Mouse (Mus musculus) Patski (cell line): ENCODE measurements at regions not wholly inside any gene's neighbourhood (a gene's known extent, or its start where the extent isn't known, plus 50 kb on each side); places are given as distances from the start of the nearest gene placed in this dataset.
"Not testable (repeated sequence)": the region's sequence is repeated elsewhere in the genome, so short reads cannot be mapped to it uniquely, and the experiment has no call there.

Experiments used
- ATAC-seq: fragments of 100-300 bp; one replicate; pipeline ENCODE4 v1.8.0; 2021
- CTCF ChIA-PET: fragments of 350-600 bp; sonication (Branson Sonifier 250); formaldehyde crosslinking; loops from one replicate; lab custom pipeline; 2022; ENCODE audit warnings: inconsistent platforms; lab: Charles Lee
- POLR2A ChIA-PET: fragments of 350-600 bp; sonication (Branson Sonifier 250); formaldehyde crosslinking; loops from one replicate; lab custom pipeline; 2022; ENCODE audit warnings: antibody characterized with exemption, inconsistent platforms; lab: Charles Lee
- DNase-seq: peaks from one replicate; pipeline ENCODE4 v3.0.0-alpha.2; 2011; ENCODE audit warnings: low read depth, low spot score
- H3K27me3 ChIP-seq: fragments of 371-371 bp; one replicate; pipeline ENCODE4 v1.5.1; 2021
- CTCF ChIP-seq: fragments of 100-300 bp; IDR thresholded peaks from one replicate; pipeline ENCODE4 v1.5.1; 2021
- in situ Hi-C: fragments of 300-500 bp; cut with MboI; formaldehyde crosslinking; loops from 3 replicates; pipeline ENCODE4 v1.11.1; 2018; ENCODE audit warnings: low pct_unique_long_range_greater_than_20kb, mixed read lengths

GRCm38 (mm10) chr4:71517921-71518404, 239.8 kb downstream of the Gm11232 start:
- ChIA-PET POLR2A (no interaction called here), CTCF (no interaction called here)
- no peak for DNase-seq
- H3K27me3 ChIP-seq, result no peaks in the 10 kb centered on the region
- in situ Hi-C loops, result no loop called here
- TF ChIP-seq CTCF, result no peak
- ATAC-seq, result no peak

- DNase-seq, result no peak
- CTCF ChIA-PET, result no interaction called here
- in situ Hi-C loops, result no loop called here
- POLR2A ChIA-PET, result no interaction called here
- no peak for ATAC-seq
- no peaks in the 10 kb centered on the region for H3K27me3 ChIP-seq
- no peak for TF ChIP-seq CTCF
Observed at GRCm38 (mm10) chr4:71506911-71507310, 250.9 kb downstream of the Gm11232 start.

- DNase-seq, result no peak
- ChIA-PET POLR2A (no interaction called here), CTCF (no interaction called here)
- in situ Hi-C loops, result no loop called here
- TF ChIP-seq CTCF, result no peak
- H3K27me3 ChIP-seq, result no peaks in the 10 kb centered on the region
- ATAC-seq, result no peak
Observed at GRCm38 (mm10) chr4:71489788-71490187, 268.0 kb downstream of the Gm11232 start.

GRCm38 (mm10) chr4:71488663-71489161, 269.1 kb downstream of the Gm11232 start:
- ATAC-seq, result no peak
- in situ Hi-C loops, result no loop called here
- ChIA-PET CTCF (no interaction called here), POLR2A (no interaction called here)
- no peak for DNase-seq
- no peak for TF ChIP-seq CTCF
- H3K27me3 ChIP-seq, result peaks cover 3% of the 10 kb centered on the region

DNA sequence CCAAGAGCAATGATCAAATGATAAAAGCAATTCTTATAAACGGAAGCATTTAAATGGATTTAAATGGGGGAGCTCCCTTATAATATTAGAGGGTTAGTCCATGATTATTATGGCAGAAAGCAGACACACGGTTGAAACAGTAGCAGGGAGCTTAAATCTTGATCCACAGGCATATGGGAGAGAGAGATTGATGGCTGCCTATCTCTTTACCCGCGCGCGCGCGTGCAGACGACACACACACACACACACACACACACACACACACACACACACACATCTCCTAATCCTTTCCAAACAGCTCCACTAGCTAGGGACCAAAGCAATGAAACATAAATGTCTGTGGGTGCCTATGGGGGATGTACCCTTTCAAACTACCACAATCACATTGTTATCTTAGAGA, 269.7 kb downstream of the Gm11232 start:
- no peak for ATAC-seq

GRCm38 (mm10) chr4:71480960-71481359, 276.8 kb downstream of the Gm11232 start:
- in situ Hi-C loops, result no loop called here

More for the DNA sequence above, 269.7 kb downstream of the Gm11232 start:
- no peak for DNase-seq
- ChIA-PET CTCF (no interaction called here), POLR2A (no interaction called here)
- in situ Hi-C loops, result no loop called here
- no peak for TF ChIP-seq CTCF
- peaks cover 3% of the 10 kb centered on the region for H3K27me3 ChIP-seq

GRCm38 (mm10) chr4:71470580-71470979, 287.2 kb downstream of the Gm11232 start:
- ChIA-PET CTCF (interaction anchor here (0.9 kb wide), 1 partner anchor 16 kb away, joined by 4 read pairs; no protein-coding TSS in a partner anchor), POLR2A (no interaction called here)
- DNase-seq, result no peak
- in situ Hi-C loops, result no loop called here
- no peak for ATAC-seq
- H3K27me3 ChIP-seq, result no peaks in the 10 kb centered on the region
- no peak for TF ChIP-seq CTCF

More at GRCm38 (mm10) chr4:71480960-71481359, 276.8 kb downstream of the Gm11232 start:
- DNase-seq, result no peak
- no peak for ATAC-seq
- TF ChIP-seq CTCF, result no peak
- ChIA-PET POLR2A (no interaction called here), CTCF (no interaction called here)
- H3K27me3 ChIP-seq, result peaks cover 3% of the 10 kb centered on the region

DNA sequence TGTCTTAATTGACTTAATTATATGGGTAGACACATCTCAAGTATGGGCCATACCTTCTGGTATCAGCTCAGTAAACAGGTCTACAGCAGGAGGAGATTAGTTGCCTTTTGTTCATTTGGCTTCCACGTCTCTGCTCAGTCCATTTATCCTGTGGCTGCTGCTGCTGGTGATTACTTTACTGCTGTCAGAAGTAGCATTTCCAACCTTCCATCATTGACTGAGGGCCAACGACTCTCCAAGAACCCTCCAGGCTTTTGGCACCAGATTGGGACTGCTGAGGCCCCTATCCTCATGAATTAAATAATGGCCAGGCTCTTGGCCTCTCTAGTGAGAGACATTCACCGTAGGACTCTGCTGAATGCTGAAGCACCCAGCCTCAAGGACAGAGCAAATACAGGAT, 303.0 kb downstream of the Gm11232 start:
- no peak for TF ChIP-seq CTCF
- ChIA-PET POLR2A (no interaction called here), CTCF (interaction anchor here (0.8 to 2.1 kb wide), 2 partner anchors 15 to 35 kb away, joined by 3 to 4 read pairs; no protein-coding TSS in a partner anchor)
- H3K27me3 ChIP-seq, result no peaks in the 10 kb centered on the region
- in situ Hi-C loops, result no loop called here
- DNase-seq, result no peak
- no peak for ATAC-seq

DNA sequence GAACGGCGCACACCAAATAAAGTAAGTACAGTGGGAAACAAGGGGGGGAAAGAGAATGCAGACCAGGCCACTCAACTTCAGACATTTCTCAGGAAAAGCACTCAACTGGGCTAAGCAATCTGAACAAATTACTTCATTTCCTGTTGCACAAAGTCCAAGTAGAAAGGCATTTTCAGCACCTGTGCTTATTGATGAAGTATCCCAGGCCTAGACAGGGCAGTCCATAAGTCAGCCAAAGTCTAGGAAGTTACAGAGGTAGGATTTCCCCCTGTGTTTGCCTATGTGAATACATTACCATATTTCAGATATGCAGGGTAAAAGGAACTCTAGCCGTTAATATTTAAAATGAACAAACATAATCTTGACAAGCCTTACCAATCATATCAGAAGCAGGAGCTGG, 304.3 kb downstream of the Gm11232 start:
- no peaks in the 10 kb centered on the region for H3K27me3 ChIP-seq
- DNase-seq (no peak), ATAC-seq (no peak)
- POLR2A ChIA-PET, result no interaction called here
- CTCF ChIA-PET, result interaction anchor here (2.1 kb wide), 1 partner anchor 17 kb away, joined by 4 read pairs; no protein-coding TSS in a partner anchor
- TF ChIP-seq CTCF, result no peak
- in situ Hi-C loops, result no loop called here

- TF ChIP-seq CTCF, result no peak
- CTCF ChIA-PET, result no interaction called here
- in situ Hi-C loops, result no loop called here
- no peak for ATAC-seq
- no peak for DNase-seq
- H3K27me3 ChIP-seq, result no peaks in the 10 kb centered on the region
- POLR2A ChIA-PET, result no interaction called here
Observed at GRCm38 (mm10) chr4:71446461-71446860, 311.3 kb downstream of the Gm11232 start.

GRCm38 (mm10) chr4:71431245-71431929, 326.4 kb downstream of the Gm11232 start:
- ATAC-seq, result no peak
- ChIA-PET CTCF (no interaction called here), POLR2A (no interaction called here)
- TF ChIP-seq CTCF, result no peak
- no peaks in the 10 kb centered on the region for H3K27me3 ChIP-seq
- in situ Hi-C loops, result no loop called here
- no peak for DNase-seq

GRCm38 (mm10) chr4:71422121-71422520, 335.6 kb downstream of the Gm11232 start:
- H3K27me3 ChIP-seq, CTCF ChIA-PET, DNase-seq, in situ Hi-C loops, ATAC-seq, POLR2A ChIA-PET: not testable (repeated sequence)
